ENCODE assay signal across 20 mouse cellular contexts in the genomic region with DNA sequence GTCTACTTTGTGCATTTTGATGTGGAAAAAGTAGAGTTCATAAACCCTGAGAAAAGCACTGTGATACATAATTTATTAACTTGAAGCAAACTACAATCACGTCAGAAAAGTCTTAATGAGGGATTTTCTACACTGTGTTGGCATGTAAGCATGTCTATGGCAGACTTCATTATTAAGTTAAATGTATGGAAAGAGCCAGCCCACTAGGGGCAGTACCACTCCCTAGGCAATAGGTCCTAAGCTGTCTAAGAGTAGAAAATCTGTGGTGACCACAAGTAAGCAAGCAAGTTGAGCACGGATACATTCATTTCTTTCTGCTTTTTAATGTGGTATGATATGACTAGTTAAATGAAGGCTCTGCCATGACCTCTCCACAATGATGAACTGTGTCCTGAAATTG. TPM values are rescaled to one million over a fixed set of nuclear protein-coding genes. Genes with fewer than 3 reads are reported as not detected.
A peak's percentile ranks its signal among the peaks of the same experiment; 100 is the strongest.
DNase-seq lines count a peak whose midpoint lies in the region; ATAC-seq and TF ChIP-seq lines count a peak whose summit lies in the region.
"Had no signal": no experiment of that assay in that cellular context is flagged by ENCODE, and none has a peak within 500 bp of the region (broad histone marks: within the 10 kb centered on the region; RNA-seq: fewer than 3 reads in every experiment).

No protein-coding gene starts in this region.

- H3K9ac ChIP-seq in stomach, postnatal 0 days (ENCODE audit: low read length), result no peak overlapping the region
- H3K9ac ChIP-seq: heart, embryonic 12.5 days had no signal

- H3K4me1 ChIP-seq in E14TG2a.4 (replicated peaks; ENCODE audit: low read depth, low read length), result no peaks in the 10 kb centered on the region
- H3K4me1 ChIP-seq in stomach, postnatal 0 days (replicated peaks; ENCODE audit: control insufficient read depth, insufficient read depth), result no peaks in the 10 kb centered on the region
- H3K4me1 ChIP-seq: embryonic facial prominence, embryonic 10.5 days; forebrain, embryonic 10.5 days; heart, embryonic 12.5 days had no signal

- H3K27me3 ChIP-seq in E14TG2a.4 (ENCODE audit: insufficient read depth, low read length), result no peaks in the 10 kb centered on the region
- H3K27me3 ChIP-seq in stomach, postnatal 0 days (ENCODE audit: control insufficient read depth, insufficient read depth, low read length), result no peaks in the 10 kb centered on the region
- H3K27me3 ChIP-seq: heart, embryonic 12.5 days had no signal

- peak; percentile 50 for DNase-seq in ES-CJ7 (ENCODE audit: low read depth, low spot score)
- DNase-seq in ZHBTc4 (ENCODE audit: low read depth, low spot score), result peak; percentile 26
- DNase-seq in stomach, postnatal 0 days (ENCODE audit: low spot score), result no peak
- DNase-seq in cerebellum, postnatal 14 days, result no peak
- no peak for DNase-seq in heart, adult 11 months
- DNase-seq: adrenal gland, postnatal 25 days; cerebellum, adult 18-20 months; cerebellum, adult 9-11 months; gastrocnemius, postnatal 36 days; heart, adult 18-20 months; heart, postnatal 36 days; kidney, adult 8-10 months had no signal

- no peak for ATAC-seq in stomach, postnatal 0 days (ENCODE audit: low FRiP score, low TSS enrichment)
- ATAC-seq: forebrain, embryonic 14.5 days; hindbrain, embryonic 16.5 days; intestine, embryonic 16.5 days had no signal

- no peak overlapping the region for H3K4me2 ChIP-seq in stomach, postnatal 0 days (replicated peaks; ENCODE audit: low read depth)
- H3K4me2 ChIP-seq: heart, embryonic 12.5 days had no signal

- H3K4me3 ChIP-seq in E14TG2a.4 (replicated peaks; ENCODE audit: low read length), result no peak overlapping the region
- no peak overlapping the region for H3K4me3 ChIP-seq in stomach, postnatal 0 days (ENCODE audit: low read depth, low read length)
- H3K4me3 ChIP-seq: embryonic facial prominence, embryonic 10.5 days; erythroblast, embryonic 14.5 days; forebrain, embryonic 10.5 days; heart, embryonic 12.5 days had no signal

- 82% methylated on average over 2 of the region's 2 CpGs for WGBS in stomach, postnatal 0 days

- no peak overlapping the region for H3K27ac ChIP-seq in stomach, postnatal 0 days (replicated peaks)
- H3K27ac ChIP-seq: embryonic facial prominence, embryonic 10.5 days; forebrain, embryonic 10.5 days had no signal

- no peaks in the 10 kb centered on the region for H3K9me3 ChIP-seq in E14TG2a.4 (ENCODE audit: low read length)
- H3K9me3 ChIP-seq in stomach, postnatal 0 days (ENCODE audit: control insufficient read depth, low read length), result no peaks in the 10 kb centered on the region
- H3K9me3 ChIP-seq: embryonic facial prominence, embryonic 10.5 days; forebrain, embryonic 10.5 days; heart, embryonic 12.5 days had no signal

- TF ChIP-seq CTCF in E14TG2a.4 (conservative IDR thresholded peaks at IDR 0.05; ENCODE audit: low read length), result 0 out of 2 replicates have a peak, but pooled peaks have one; percentile 8
- 0 out of 2 replicates have a peak, but pooled peaks have one; percentile 3 for TF ChIP-seq CTCF in stomach, postnatal 0 days (IDR thresholded peaks at IDR 0.05; ENCODE audit: low read depth)

- H3K36me3 ChIP-seq in E14TG2a.4 (ENCODE audit: insufficient read depth, low read length), result peaks cover 44% of the 10 kb centered on the region
- no peaks in the 10 kb centered on the region; the same call in 1 of the 2 replicates for H3K36me3 ChIP-seq in stomach, postnatal 0 days (ENCODE audit: control insufficient read depth, insufficient read depth, low read length)

- no peak for TF ChIP-seq EP300 in stomach, postnatal 0 days (optimal IDR thresholded peaks at IDR 0.05)

RNA-seq across cellular contexts. Expression of a gene that starts 27.6 kb away (rescaled TPM):
- 0.12 and 0.15 TPM in 2 replicates for polyA plus RNA-seq in stomach, postnatal 0 days (2015; fragmentation: Nextera tagmentation; extraction: Ambion mirVana)

Comparison
In these comparisons a context has a peak if more than half of its experiments do, and no peak if none do; other contexts are left out.
1. DNase-seq: peak in ES-CJ7 (single experiment) and ZHBTc4 (single experiment); none in stomach, postnatal 0 days (single experiment), cerebellum, postnatal 14 days (0 of 2) and heart, adult 11 months (single experiment).